Mouse (Mus musculus) heart, adult 2 months (tissue): ENCODE data around the gene Itga3. TPM values are rescaled to one million over a fixed set of nuclear protein-coding genes. Genes with fewer than 3 reads are reported as not detected.

Experiments used
- DNase-seq, 2 experiments: peaks; one replicate each; pipeline ENCODE4 v3.0.0; 2021
- H3K27ac ChIP-seq: fragments of 200-600 bp; 2 replicates; pipeline ENCODE4 v1.8.1; 2022
- H3K27me3 ChIP-seq: fragments of 200-500 bp; 2 replicates; pipeline ENCODE4 v1.6.1; 2012; ENCODE audit warnings: mild to moderate bottlenecking, low read length, inconsistent platforms, mixed read lengths; ENCODE audit not compliant: control insufficient read depth, insufficient read depth
- H3K36me3 ChIP-seq: fragments of 200-500 bp; 2 replicates; pipeline ENCODE4 v1.6.1; 2012; ENCODE audit warnings: low read length, inconsistent platforms; ENCODE audit not compliant: control insufficient read depth, insufficient read depth
- H3K4me1 ChIP-seq: fragments of 200-500 bp; 2 replicates; pipeline ENCODE4 v1.6.1; 2011; ENCODE audit warnings: low read length; ENCODE audit not compliant: control insufficient read depth, insufficient read depth
- H3K4me3 ChIP-seq: fragments of 200-600 bp; 2 replicates; pipeline ENCODE4 v1.8.1; 2022
- H3K79me2 ChIP-seq: fragments of 200-500 bp; replicated peaks from 2 replicates; pipeline ENCODE4 v1.6.1; 2012; ENCODE audit warnings: mild to moderate bottlenecking, inconsistent platforms, low read length, moderate library complexity, mixed read lengths; ENCODE audit not compliant: control insufficient read depth, insufficient read depth
- H3K9ac ChIP-seq: fragments of 200-500 bp; 2 replicates; pipeline ENCODE4 v1.6.1; 2012; ENCODE audit warnings: low read depth, mild to moderate bottlenecking, control low read depth, inconsistent platforms, low read length, mixed read lengths
- CTCF ChIP-seq: fragments of 200-600 bp; IDR thresholded peaks from 2 replicates; pipeline ENCODE4 v1.8.1; 2022; ENCODE audit warnings: antibody characterized with exemption, mild to moderate bottlenecking, moderate library complexity
- EP300 ChIP-seq: fragments of 200-500 bp; IDR thresholded peaks from 2 replicates; pipeline ENCODE4 v1.6.1; 2011; ENCODE audit warnings: low read depth, low read length, control low read depth; ENCODE audit not compliant: insufficient read depth
- POLR2A ChIP-seq: fragments of 200-500 bp; IDR thresholded peaks from 2 replicates; pipeline ENCODE4 v1.6.1; 2011; ENCODE audit warnings: mild to moderate bottlenecking, low read depth, low read length, control low read depth; ENCODE audit not compliant: insufficient read depth
- WGBS: fragments of 180-500 bp; shearing (Covaris S2); methylation state at CpG from one replicate; pipeline ENCODE4 v1.1.7; 2018; 5-methylcytosine and 5-hydroxymethylcytosine counted together
- intact Hi-C: fragments of 180-260 bp; cut with DNase I; formaldehyde crosslinking; loops from one replicate; pipeline ENCODE4 v1.15.1; 2025
- polyA plus RNA-seq: library from polyadenylated mRNA; depleted of rRNA; stranded (reverse); fragments of >200 nt; gene quantifications from 2 replicates; pipeline ENCODE4 v1.2.3, GENCODE M21; 2012
- total RNA-seq, 2 experiments: library from RNA; stranded (reverse); gene quantifications; 2 replicates each; pipeline ENCODE4 v1.2.3; 2021

The Itga3 gene
- total and polyA plus RNA-seq, 3 experiments, result 10.4 to 11.4 (median 10.6) TPM

- peak; percentile 59 to 60 for DNase-seq
- Histone ChIP-seq H3K27me3 (no peaks in the 10 kb centered on the region), H3K79me2 (no peaks in the 10 kb centered on the region), H3K9ac (no peak overlapping the region), H3K27ac (peak overlapping the region; percentile 33), H3K4me1 (peaks cover 12% of the 10 kb centered on the region), H3K4me3 (no peak overlapping the region), H3K36me3 (no peaks in the 10 kb centered on the region)
- TF ChIP-seq CTCF, result no peak
- TF ChIP-seq EP300, result no peak
- TF ChIP-seq POLR2A, result no peak
- intact Hi-C loops, result no loop called here
- 23% methylated on average over 7 of the region's 7 CpGs for WGBS
These were observed 5.3 kb downstream of the Itga3 start for GRCm38 (mm10) chr11:95071266-95071665.

GRCm38 (mm10) chr11:95070140-95071107 is 6.2 kb downstream of the Itga3 start:
- Histone ChIP-seq H3K27me3 (no peaks in the 10 kb centered on the region), H3K4me1 (peaks cover 11% of the 10 kb centered on the region), H3K36me3 (no peaks in the 10 kb centered on the region), H3K27ac (peak overlapping the region; percentile 23; the same call in 1 of the 2 replicates), H3K79me2 (no peaks in the 10 kb centered on the region), H3K4me3 (no peak overlapping the region), H3K9ac (no peak overlapping the region)
- TF ChIP-seq EP300, result no peak
- TF ChIP-seq CTCF, result no peak
- no peak for TF ChIP-seq POLR2A
- 42% methylated on average over 8 of the region's 8 CpGs for WGBS
- intact Hi-C loops, result no loop called here
- DNase-seq, result no peak

- H3K4me3 ChIP-seq, result no peak overlapping the region
- no peaks in the 10 kb centered on the region for H3K27me3 ChIP-seq
- no peak overlapping the region; the same call in 1 of the 2 replicates for H3K27ac ChIP-seq
- no peaks in the 10 kb centered on the region for H3K36me3 ChIP-seq
- no peaks in the 10 kb centered on the region for H3K79me2 ChIP-seq
- 71% methylated on average over 10 of the region's 10 CpGs for WGBS
- intact Hi-C loops, result no loop called here
- DNase-seq, result no peak
- TF ChIP-seq POLR2A (no peak), CTCF (no peak), EP300 (no peak)
- H3K9ac ChIP-seq, result no peak overlapping the region
- H3K4me1 ChIP-seq, result peaks cover 10% of the 10 kb centered on the region
These were observed 7.2 kb downstream of the Itga3 start for GRCm38 (mm10) chr11:95069226-95069957.

- Histone ChIP-seq H3K27me3 (no peaks in the 10 kb centered on the region), H3K36me3 (no peaks in the 10 kb centered on the region), H3K4me1 (no peaks in the 10 kb centered on the region), H3K9ac (no peak overlapping the region), H3K4me3 (no peak overlapping the region), H3K79me2 (no peaks in the 10 kb centered on the region), H3K27ac (no peak overlapping the region)
- intact Hi-C loops, result no loop called here
- TF ChIP-seq POLR2A (no peak), CTCF (no peak), EP300 (no peak)
- WGBS, result 59% methylated on average over 19 of the region's 19 CpGs
- DNase-seq, result no peak
These were observed 19.7 kb downstream of the Itga3 start for GRCm38 (mm10) chr11:95056768-95057501.

GRCm38 (mm10) chr11:95053062-95053461 is 23.5 kb downstream of the Itga3 start:
- 59% methylated on average over 9 of the region's 9 CpGs for whole genome bisulfite sequencing
- TF ChIP-seq EP300 (no peak), CTCF (no peak), POLR2A (no peak)
- no peak overlapping the region for H3K4me3 ChIP-seq
- H3K79me2 ChIP-seq, result no peaks in the 10 kb centered on the region
- no peak for DNase-seq
- H3K27me3 ChIP-seq, result no peaks in the 10 kb centered on the region
- no peak overlapping the region for H3K27ac ChIP-seq
- intact Hi-C loops, result no loop called here
- no peak overlapping the region for H3K9ac ChIP-seq
- no peaks in the 10 kb centered on the region for H3K4me1 ChIP-seq
- H3K36me3 ChIP-seq, result no peaks in the 10 kb centered on the region
